Mouse (Mus musculus) activated CD4-positive, CD25-positive, alpha-beta regulatory T cell, adult 4 months (primary cell): ENCODE results near the gene Psmb5. TPM values are rescaled to one million over a fixed set of nuclear protein-coding genes. Genes with fewer than 3 reads are reported as not detected.
"Not testable (repeated sequence)": the region's sequence is repeated elsewhere in the genome, so short reads cannot be mapped to it uniquely, and the experiment has no call there.

Experiments used
- ATAC-seq: one replicate; pipeline ENCODE4 v1.8.0; 2017
- polyA plus RNA-seq, 2 experiments: library from polyadenylated mRNA; unstranded; fragments of 100-300 nt; shearing (Covaris generic); gene quantifications; one replicate each; pipeline ENCODE4 v1.2.1; 2017

The Psmb5 gene
- polyA plus RNA-seq, 2 experiments from 2014 or later, result 178 to 210 TPM

- ATAC-seq, result no peak
Measured at GRCm38 (mm10) chr14:54630583-54631239, 12.9 kb upstream of the Psmb5 start.

- ATAC-seq, result no peak
Measured at GRCm38 (mm10) chr14:54629797-54630196, 12.0 kb upstream of the Psmb5 start.

- no peak for ATAC-seq
Measured at GRCm38 (mm10) chr14:54628103-54628502, 10.3 kb upstream of the Psmb5 start.

- ATAC-seq, result no peak
Measured at GRCm38 (mm10) chr14:54624976-54625375, 7.2 kb upstream of the Psmb5 start.

GRCm38 (mm10) chr14:54623334-54623733 lies 5.5 kb upstream of the Psmb5 start:
- ATAC-seq, result no peak

- ATAC-seq, result no peak
Measured at GRCm38 (mm10) chr14:54621133-54621532, 3.3 kb upstream of the Psmb5 start, which contains the start of gene Psmb11. Gene Psmb11 (plus strand): TSS chr14:54621433.

GRCm38 (mm10) chr14:54617152-54617896 lies 498 bp downstream of the Psmb5 start:
- ATAC-seq, result peak; percentile 48

- ATAC-seq, result no peak
Measured at GRCm38 (mm10) chr14:54616226-54616825, 1.5 kb downstream of the Psmb5 start.

GRCm38 (mm10) chr14:54614130-54614529 lies 3.7 kb downstream of the Psmb5 start:
- ATAC-seq, result not testable (repeated sequence)

- no peak for ATAC-seq
Measured at GRCm38 (mm10) chr14:54610648-54611047, 7.2 kb downstream of the Psmb5 start.

GRCm38 (mm10) chr14:54609962-54610361 lies 7.9 kb downstream of the Psmb5 start:
- peak; percentile 60 for ATAC-seq

GRCm38 (mm10) chr14:54609245-54609644 lies 8.6 kb downstream of the Psmb5 start:
- no peak for ATAC-seq

- no peak for ATAC-seq
Measured at GRCm38 (mm10) chr14:54607226-54607625, 10.6 kb downstream of the Psmb5 start.

- ATAC-seq, result no peak
Measured at GRCm38 (mm10) chr14:54605752-54606321, 12.0 kb downstream of the Psmb5 start, which contains the start of gene 4931414P19Rik. Gene 4931414P19Rik (minus strand): TSS chr14:54605993.

GRCm38 (mm10) chr14:54603686-54604085 lies 14.1 kb downstream of the Psmb5 start:
- no peak for ATAC-seq

- peak; percentile 100 for ATAC-seq
Measured at GRCm38 (mm10) chr14:54603038-54603654, 14.7 kb downstream of the Psmb5 start.

- ATAC-seq, result no peak
Measured at GRCm38 (mm10) chr14:54602613-54603012, 15.2 kb downstream of the Psmb5 start.

- ATAC-seq, result no peak
Measured at GRCm38 (mm10) chr14:54601601-54602000, 16.2 kb downstream of the Psmb5 start.

GRCm38 (mm10) chr14:54597084-54597483 lies 20.7 kb downstream of the Psmb5 start:
- no peak for ATAC-seq

GRCm38 (mm10) chr14:54594631-54595414 lies 23.0 kb downstream of the Psmb5 start:
- no peak for ATAC-seq

- ATAC-seq, result no peak
Measured at GRCm38 (mm10) chr14:54594055-54594454, 23.8 kb downstream of the Psmb5 start.
